Mouse (Mus musculus): ENCODE measurements around the gene Ints3.
"Not testable (repeated sequence)": the region's sequence is repeated elsewhere in the genome, so short reads cannot be mapped to it uniquely, and the experiment has no call there.

Ints3 gene

DNA sequence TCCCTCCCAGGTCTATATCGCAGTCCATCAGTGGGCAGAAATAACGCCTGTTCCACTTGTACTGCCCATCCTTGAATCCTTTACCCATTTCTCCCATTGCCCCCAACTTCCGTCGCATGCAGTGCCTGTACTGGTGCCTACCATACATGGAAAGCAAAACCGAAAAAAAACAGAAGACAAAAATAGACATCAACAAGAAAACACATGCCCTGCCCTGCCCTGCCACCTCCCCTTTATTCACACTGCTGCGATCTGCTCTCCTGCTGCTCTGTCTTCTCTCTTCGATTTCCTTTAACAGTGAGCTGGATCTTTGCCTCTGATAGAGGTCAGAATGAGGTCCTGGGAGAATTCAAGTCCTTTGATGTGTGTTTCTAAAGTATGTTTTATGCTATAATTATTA, 75.5 kb downstream of the Ints3 start:
- no peak for DNase-seq (ENCODE audit: low spot score)

DNA sequence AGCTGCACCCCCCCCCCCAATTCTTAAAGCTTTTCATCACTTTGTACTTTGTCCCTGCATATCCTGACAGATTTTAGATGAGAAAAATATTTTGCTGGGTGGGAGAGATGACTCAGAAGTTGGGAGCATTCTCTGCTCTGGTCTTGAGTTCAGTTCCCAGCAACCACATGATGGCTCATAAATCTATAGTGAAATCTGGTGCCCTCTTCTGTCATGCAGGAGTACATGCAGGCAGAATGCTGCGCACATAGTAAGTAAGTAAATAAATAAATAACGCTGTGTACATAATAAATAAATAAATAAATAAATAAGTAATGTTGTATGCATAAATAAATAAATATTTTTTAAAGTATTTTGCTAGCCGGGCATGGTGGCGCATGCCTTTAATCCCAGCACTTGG, 85.6 kb downstream of the Ints3 start:
- DNase-seq (ENCODE audit: low spot score), result no peak

- DNase-seq (ENCODE audit: low spot score), result not testable (repeated sequence)
Observed at GRCm38 (mm10) chr3:90342853-90343252, 90.6 kb downstream of the Ints3 start.

Measured in testis, postnatal 14 days (tissue).